Mouse (Mus musculus) limb, embryonic 11.5 days (tissue): ENCODE data around the gene Creg2. TPM values are rescaled to one million over a fixed set of nuclear protein-coding genes. Genes with fewer than 3 reads are reported as not detected.
"Not testable (repeated sequence)": the region's sequence is repeated elsewhere in the genome, so short reads cannot be mapped to it uniquely, and the experiment has no call there.

Source experiments
- ATAC-seq: fragments of 200-750 bp; cut with Nextera tagmentation; 2 replicates; pipeline ENCODE4 v1.8.0; 2017; ENCODE audit warnings: low read depth; ENCODE audit not compliant: insufficient number of reproducible peaks, low FRiP score, low TSS enrichment
- DNase-seq: peaks from one replicate; pipeline ENCODE4 v3.0.0-alpha.2; 2015; ENCODE audit warnings: low spot score
- H3K27ac ChIP-seq: fragments of 300-500 bp; sonication (generic); replicated peaks from 2 replicates; pipeline ENCODE4 v1.5.1; 2014; ENCODE audit warnings: low read depth, mild to moderate bottlenecking, low read length
- H3K27me3 ChIP-seq: fragments of 300-500 bp; sonication (generic); 2 replicates; pipeline ENCODE4 v1.6.1; 2014; ENCODE audit warnings: mild to moderate bottlenecking, low read length, mixed read lengths; ENCODE audit not compliant: control insufficient read depth, insufficient read depth
- H3K36me3 ChIP-seq: fragments of 300-500 bp; sonication (generic); 2 replicates; pipeline ENCODE4 v1.6.1; 2014; ENCODE audit warnings: mild to moderate bottlenecking, low read length, moderate library complexity, mixed read lengths; ENCODE audit not compliant: control insufficient read depth, insufficient read depth
- H3K4me1 ChIP-seq: fragments of 300-500 bp; sonication (generic); 2 replicates; pipeline ENCODE4 v1.6.1; 2014; ENCODE audit warnings: low read length, mixed read lengths; ENCODE audit not compliant: control insufficient read depth, insufficient read depth
- H3K4me2 ChIP-seq: fragments of 300-500 bp; sonication (generic); 2 replicates; pipeline ENCODE4 v1.6.1; 2014; ENCODE audit warnings: low read depth, mild to moderate bottlenecking, moderate library complexity; ENCODE audit not compliant: severe bottlenecking
- H3K4me3 ChIP-seq: fragments of 300-500 bp; sonication (generic); 2 replicates; pipeline ENCODE4 v1.5.1; 2014; ENCODE audit warnings: low read depth, low read length
- H3K9ac ChIP-seq: fragments of 300-500 bp; sonication (generic); 2 replicates; pipeline ENCODE4 v1.6.1; 2014; ENCODE audit warnings: mild to moderate bottlenecking, low read length
- H3K9me3 ChIP-seq: fragments of 300-500 bp; sonication (generic); 2 replicates; pipeline ENCODE4 v1.6.1; 2016; ENCODE audit warnings: low read length; ENCODE audit not compliant: control insufficient read depth
- WGBS: fragments of 180-500 bp; shearing (Covaris S2); extraction: QIAGEN DNeasy Blood & Tissue Kit; methylation state at CpG from one replicate; pipeline ENCODE4 v1.1.7; 2014; 5-methylcytosine and 5-hydroxymethylcytosine counted together
- polyA plus RNA-seq: library from polyadenylated mRNA; unstranded; fragments of >200 nt; fragmentation: Nextera tagmentation; extraction: Ambion mirVana; gene quantifications from 2 replicates; pipeline ENCODE4 v1.2.1, GENCODE M21; 2014

Creg2 gene
- polyA plus RNA-seq, 1 experiment from 2014 or later, result not detected

DNA sequence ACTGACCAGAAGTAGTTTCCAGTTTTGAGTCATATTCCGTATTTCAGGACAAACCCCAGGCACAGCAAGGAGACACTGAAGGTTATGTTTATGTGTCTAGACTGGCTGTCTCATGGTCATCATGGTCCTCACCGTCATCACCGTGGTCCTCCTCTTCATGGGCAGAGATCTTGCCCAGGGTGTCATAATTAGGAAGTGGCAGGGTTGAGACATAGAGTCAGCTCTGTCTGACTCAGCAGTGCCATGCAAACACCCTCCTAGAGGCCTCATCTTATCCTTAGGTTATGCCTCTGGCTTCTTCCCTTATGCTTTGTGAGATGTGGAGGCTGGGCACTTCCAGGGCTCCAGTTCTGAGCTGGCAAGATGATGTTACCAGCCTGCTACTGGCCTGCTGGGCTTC, 48.8 kb downstream of the Creg2 start:
- no peak for ATAC-seq
- no peaks in the 10 kb centered on the region for H3K27me3 ChIP-seq
- H3K4me2 ChIP-seq, result no peak overlapping the region
- WGBS, result 95% methylated on average over 3 of the region's 3 CpGs
- H3K36me3 ChIP-seq, result no peaks in the 10 kb centered on the region
- no peaks in the 10 kb centered on the region; the same call in 1 of the 2 replicates for H3K9me3 ChIP-seq
- DNase-seq, result no peak
- no peak overlapping the region for H3K27ac ChIP-seq
- no peak overlapping the region for H3K4me3 ChIP-seq
- H3K4me1 ChIP-seq, result no peaks in the 10 kb centered on the region
- no peak overlapping the region for H3K9ac ChIP-seq

DNA sequence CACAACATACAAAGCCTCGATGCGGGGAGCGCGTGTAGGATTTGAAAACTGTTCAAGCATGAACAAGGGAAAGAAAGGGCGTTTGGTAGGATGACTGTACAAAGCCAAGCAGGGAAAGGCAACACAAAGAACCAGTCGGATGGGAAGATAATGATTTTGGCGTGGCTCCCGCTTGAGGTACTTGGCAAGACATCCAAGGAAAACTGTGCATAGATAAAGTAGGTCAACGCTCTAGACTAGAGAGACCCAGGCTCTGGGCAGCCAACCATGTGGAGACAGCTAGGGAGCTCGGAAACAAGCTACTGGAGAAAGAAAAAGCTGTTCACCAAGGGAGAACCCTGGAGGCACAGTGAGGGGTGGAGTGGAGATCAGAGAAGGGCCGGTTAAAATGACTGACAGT, 52.5 kb downstream of the Creg2 start:
- Histone ChIP-seq H3K4me1 (no peaks in the 10 kb centered on the region), H3K4me3 (no peak overlapping the region), H3K9ac (no peak overlapping the region), H3K4me2 (no peak overlapping the region), H3K9me3 (no peaks in the 10 kb centered on the region; the same call in 1 of the 2 replicates), H3K36me3 (no peaks in the 10 kb centered on the region), H3K27me3 (no peaks in the 10 kb centered on the region), H3K27ac (no peak overlapping the region)
- ATAC-seq (no peak), DNase-seq (no peak)
- WGBS, result 93% methylated on average over 11 of the region's 11 CpGs

DNA sequence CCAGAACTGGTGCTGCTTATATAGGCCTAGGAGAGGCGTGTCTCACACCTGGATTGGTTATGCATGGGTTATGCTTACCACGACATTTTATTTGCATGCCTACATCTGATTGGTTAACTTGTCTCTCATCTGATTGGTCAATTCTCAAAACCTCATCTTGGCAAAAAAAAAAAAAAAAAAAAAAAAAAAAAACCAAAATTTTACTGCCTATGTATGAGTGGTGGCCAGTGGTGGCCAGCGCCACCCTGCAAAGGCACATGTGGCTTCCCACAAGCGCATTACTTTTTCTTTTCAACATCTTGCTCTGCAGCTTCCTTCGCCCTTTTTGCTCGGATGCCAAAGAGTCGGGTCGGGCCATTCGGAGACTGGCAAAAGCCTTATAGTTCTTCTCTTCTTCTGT, 54.1 kb downstream of the Creg2 start:
- DNase-seq, H3K4me2 ChIP-seq, H3K36me3 ChIP-seq, H3K4me3 ChIP-seq, H3K4me1 ChIP-seq, H3K27me3 ChIP-seq, H3K9ac ChIP-seq, H3K27ac ChIP-seq, ATAC-seq, H3K9me3 ChIP-seq: not testable (repeated sequence)
- 93% methylated on average over 9 of the region's 9 CpGs for WGBS

DNA sequence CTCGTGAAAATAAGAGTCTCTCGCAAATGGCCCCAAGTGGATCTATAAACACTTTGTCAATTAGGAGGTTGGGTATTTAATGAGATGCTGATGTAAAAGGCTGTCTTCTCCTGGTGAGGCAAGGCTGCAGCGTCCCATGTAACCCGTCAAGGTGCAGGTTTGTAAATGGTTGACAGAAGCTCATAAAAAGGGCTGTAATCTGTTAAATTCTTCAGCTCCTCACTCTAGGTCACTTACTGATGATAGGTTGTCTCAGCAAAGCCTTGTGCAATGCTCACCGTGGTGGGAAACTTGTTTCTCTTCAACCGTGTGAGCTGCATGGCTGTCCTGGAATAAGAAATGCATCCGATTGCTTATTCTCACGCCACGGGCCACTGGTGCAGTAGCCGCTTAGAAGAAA, 57.4 kb downstream of the Creg2 start:
- DNase-seq (no peak), ATAC-seq (no peak)
- Histone ChIP-seq H3K27ac (no peak overlapping the region), H3K27me3 (no peaks in the 10 kb centered on the region), H3K4me3 (no peak overlapping the region), H3K9me3 (no peaks in the 10 kb centered on the region), H3K36me3 (no peaks in the 10 kb centered on the region), H3K9ac (no peak overlapping the region), H3K4me2 (no peak overlapping the region), H3K4me1 (no peaks in the 10 kb centered on the region)
- 57% methylated on average over 10 of the region's 10 CpGs for WGBS

DNA sequence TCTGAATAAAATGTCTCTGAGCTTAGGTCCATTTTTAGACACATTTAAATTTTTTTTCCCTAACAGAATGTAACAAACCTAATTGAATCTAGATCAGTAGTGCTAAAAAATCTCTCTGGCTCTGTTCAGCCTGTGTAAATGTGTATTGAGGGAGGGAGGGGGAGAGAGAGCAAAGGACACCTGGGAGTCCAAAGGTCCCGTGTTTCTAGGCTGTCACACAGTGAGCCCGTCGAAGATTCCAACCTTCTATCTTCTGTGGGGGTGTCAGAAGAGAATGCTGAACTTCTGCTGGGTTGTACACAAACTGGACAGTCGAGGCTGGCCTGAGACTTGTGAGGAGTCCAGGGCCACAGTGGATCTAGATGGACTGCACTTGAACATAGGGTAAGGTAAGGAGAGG, 59.2 kb downstream of the Creg2 start:
- WGBS, result 73% methylated on average over 4 of the region's 4 CpGs
- Histone ChIP-seq H3K27ac (no peak overlapping the region), H3K36me3 (no peaks in the 10 kb centered on the region), H3K9ac (no peak overlapping the region), H3K27me3 (no peaks in the 10 kb centered on the region), H3K4me2 (no peak overlapping the region), H3K4me3 (no peak overlapping the region), H3K9me3 (no peaks in the 10 kb centered on the region), H3K4me1 (no peaks in the 10 kb centered on the region)
- DNase-seq (no peak), ATAC-seq (no peak)

DNA sequence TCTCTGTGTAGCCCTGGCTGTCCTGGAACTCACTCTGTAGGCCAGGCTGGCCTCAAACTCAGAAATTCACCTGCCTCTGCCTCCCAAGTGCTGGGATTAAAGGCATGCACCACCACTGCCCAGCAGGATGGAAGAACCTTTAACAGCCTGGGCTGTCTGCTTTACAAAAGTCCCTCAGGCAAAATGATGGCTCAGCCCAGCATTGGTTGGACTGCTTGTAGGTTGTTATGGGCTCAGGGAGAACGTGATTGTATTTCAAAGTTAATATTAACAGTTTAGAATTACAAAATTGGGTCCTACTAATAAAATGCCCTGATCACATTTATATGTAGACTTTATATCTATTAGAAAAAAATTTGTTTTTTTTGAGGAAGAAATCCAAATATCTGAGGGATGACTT, 59.7 kb downstream of the Creg2 start:
- H3K4me2 ChIP-seq, DNase-seq, H3K27me3 ChIP-seq, H3K4me1 ChIP-seq, H3K9me3 ChIP-seq, H3K9ac ChIP-seq, H3K36me3 ChIP-seq, H3K27ac ChIP-seq, ATAC-seq, H3K4me3 ChIP-seq: not testable (repeated sequence)
- WGBS, result 62% methylated on average over 1 of the region's 1 CpGs

DNA sequence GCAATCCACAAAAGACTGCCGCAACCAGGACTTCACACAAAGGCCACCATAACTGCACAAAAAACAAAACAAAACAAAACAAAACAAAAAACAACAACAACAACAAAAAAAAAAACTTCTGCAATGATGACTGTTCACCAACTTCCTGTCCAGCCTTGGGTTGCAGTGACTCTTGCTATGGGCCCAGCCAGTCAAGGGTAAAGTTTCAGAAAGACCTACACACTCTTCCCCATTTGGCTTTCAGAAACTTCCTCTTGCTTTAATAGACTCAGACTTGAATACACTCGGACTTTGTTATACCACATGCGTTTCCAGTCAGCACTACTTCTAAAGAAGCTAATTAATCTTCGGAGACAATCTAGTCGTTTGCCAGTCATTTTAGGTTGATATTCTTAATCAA, 61.1 kb downstream of the Creg2 start:
- Histone ChIP-seq H3K9me3 (no peaks in the 10 kb centered on the region), H3K4me3 (no peak overlapping the region), H3K27ac (no peak overlapping the region), H3K4me1 (no peaks in the 10 kb centered on the region), H3K4me2 (no peak overlapping the region), H3K36me3 (no peaks in the 10 kb centered on the region), H3K27me3 (no peaks in the 10 kb centered on the region), H3K9ac (no peak overlapping the region)
- ATAC-seq (no peak), DNase-seq (no peak)
- 78% methylated on average over 5 of the region's 5 CpGs for WGBS

DNA sequence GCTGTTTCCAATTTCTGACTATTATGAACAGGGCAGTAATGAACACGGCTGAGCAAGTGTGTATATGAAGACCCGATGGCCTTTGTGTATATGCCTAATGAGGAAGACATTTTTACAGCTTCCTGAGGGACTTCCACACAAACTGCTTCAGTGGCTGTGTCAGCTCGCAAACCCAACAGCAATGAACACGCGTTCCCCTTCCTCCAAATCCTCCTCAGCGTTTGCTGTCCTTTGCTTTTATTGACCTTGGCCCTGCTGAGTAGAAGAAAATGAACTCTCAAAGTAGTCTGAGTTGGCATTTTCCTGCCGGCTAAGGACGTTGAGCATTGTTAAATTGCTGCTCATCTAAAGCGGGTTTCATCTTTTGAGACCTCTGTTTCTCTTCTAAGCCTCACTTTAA, 65.9 kb downstream of the Creg2 start:
- 67% methylated on average over 9 of the region's 9 CpGs for WGBS
- Histone ChIP-seq H3K9ac (no peak overlapping the region), H3K4me2 (no peak overlapping the region), H3K27me3 (no peaks in the 10 kb centered on the region), H3K27ac (no peak overlapping the region), H3K36me3 (no peaks in the 10 kb centered on the region), H3K4me1 (no peaks in the 10 kb centered on the region), H3K4me3 (no peak overlapping the region), H3K9me3 (no peaks in the 10 kb centered on the region)
- DNase-seq (no peak), ATAC-seq (no peak)

DNA sequence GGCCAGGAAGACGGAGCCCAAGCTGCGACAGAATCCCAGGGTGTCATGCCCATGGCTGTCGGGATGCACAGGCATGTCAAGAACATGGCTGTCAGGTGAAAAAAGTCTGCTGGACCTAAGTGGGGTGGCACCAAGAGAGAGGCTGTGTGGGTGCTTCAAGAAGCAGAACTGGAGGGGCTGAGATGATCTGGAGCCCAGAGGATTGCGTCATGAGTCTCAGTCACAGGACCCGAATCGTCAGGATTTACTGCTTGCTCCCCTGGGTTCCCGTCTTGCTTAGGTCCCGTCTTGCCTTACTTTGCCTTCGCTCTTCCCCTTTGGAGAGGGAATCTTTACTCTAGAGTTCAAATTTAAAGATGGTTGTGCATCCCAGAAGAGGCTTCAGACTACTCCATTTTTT, 68.1 kb downstream of the Creg2 start:
- ATAC-seq, result no peak
- Histone ChIP-seq H3K27ac (no peak overlapping the region), H3K36me3 (no peaks in the 10 kb centered on the region), H3K9me3 (no peaks in the 10 kb centered on the region), H3K9ac (no peak overlapping the region), H3K27me3 (no peaks in the 10 kb centered on the region), H3K4me3 (no peak overlapping the region), H3K4me2 (no peak overlapping the region), H3K4me1 (no peaks in the 10 kb centered on the region)
- no peak for DNase-seq
- 90% methylated on average over 9 of the region's 9 CpGs for WGBS
